Mouse (Mus musculus): Measurements from ENCODE around the gene Bglap.
A peak's percentile ranks its signal among the peaks of the same experiment; 100 is the strongest.

DNA sequence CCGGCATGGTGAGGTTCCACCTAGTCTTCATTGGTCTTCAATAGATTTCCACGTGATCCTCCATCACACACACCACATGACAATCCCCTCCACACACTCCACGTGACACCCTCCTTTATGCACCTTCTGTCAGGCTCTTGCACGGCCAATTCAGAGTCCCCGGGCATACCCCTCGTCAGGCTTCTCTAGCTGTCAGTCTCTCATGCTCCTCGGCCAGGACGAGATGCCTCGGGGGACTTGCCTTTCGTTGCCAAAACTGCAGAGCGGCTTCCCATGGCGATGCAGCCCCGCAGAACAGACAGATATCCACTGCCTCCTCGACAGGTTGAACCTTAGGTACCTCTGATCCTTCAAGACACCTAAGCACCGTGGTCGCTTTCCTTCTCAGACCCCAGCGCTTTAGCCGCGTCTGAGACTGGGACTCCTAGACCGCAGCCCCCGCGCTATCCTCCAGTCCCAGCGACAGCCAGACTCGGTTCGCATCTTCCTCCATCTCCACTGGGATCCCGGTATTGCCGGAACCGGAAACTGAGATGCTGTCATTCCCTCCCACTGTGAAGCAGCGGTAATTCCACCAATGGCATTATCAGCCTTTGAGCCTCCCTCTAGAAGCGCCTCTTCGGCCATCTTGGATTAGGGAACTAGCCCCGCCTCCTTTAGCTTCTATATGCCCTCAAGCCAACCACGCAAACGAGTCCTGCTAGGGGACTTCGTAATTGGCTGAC lies 40.5 kb upstream of the Bglap start, which contains the start of gene Slc25a44:
- peak; percentile 82 for TF ChIP-seq USF1 (IDR thresholded peaks at IDR 0.05; ENCODE audit: low read depth)
- no peak for TF ChIP-seq CTCF (IDR thresholded peaks at IDR 0.05; ENCODE audit: control insufficient read depth, insufficient read depth, insufficient read length)
- TF ChIP-seq FOSL1 (IDR thresholded peaks at IDR 0.05; ENCODE audit: insufficient read depth, low read length, poor library complexity, severe bottlenecking) = no peak
- TF ChIP-seq MAX (IDR thresholded peaks at IDR 0.05) = peak; percentile 46

Data from C2C12 (cell line).